Mouse (Mus musculus) lung, adult 2 months (tissue): Measurements from ENCODE around the gene Pah.

ENCODE experiments used
- CTCF ChIP-seq: fragments of 200-500 bp; IDR thresholded peaks from 2 replicates; pipeline ENCODE4 v1.5.1; 2011; ENCODE audit warnings: mild to moderate bottlenecking, low read length, control low read depth; ENCODE audit not compliant: insufficient read depth
- POLR2A ChIP-seq: fragments of 200-500 bp; IDR thresholded peaks from 2 replicates; pipeline ENCODE4 v1.6.1; 2011; ENCODE audit warnings: low read depth, mild to moderate bottlenecking, control low read depth, low read length, borderline replicate concordance; ENCODE audit errors: extremely low read depth

DNA sequence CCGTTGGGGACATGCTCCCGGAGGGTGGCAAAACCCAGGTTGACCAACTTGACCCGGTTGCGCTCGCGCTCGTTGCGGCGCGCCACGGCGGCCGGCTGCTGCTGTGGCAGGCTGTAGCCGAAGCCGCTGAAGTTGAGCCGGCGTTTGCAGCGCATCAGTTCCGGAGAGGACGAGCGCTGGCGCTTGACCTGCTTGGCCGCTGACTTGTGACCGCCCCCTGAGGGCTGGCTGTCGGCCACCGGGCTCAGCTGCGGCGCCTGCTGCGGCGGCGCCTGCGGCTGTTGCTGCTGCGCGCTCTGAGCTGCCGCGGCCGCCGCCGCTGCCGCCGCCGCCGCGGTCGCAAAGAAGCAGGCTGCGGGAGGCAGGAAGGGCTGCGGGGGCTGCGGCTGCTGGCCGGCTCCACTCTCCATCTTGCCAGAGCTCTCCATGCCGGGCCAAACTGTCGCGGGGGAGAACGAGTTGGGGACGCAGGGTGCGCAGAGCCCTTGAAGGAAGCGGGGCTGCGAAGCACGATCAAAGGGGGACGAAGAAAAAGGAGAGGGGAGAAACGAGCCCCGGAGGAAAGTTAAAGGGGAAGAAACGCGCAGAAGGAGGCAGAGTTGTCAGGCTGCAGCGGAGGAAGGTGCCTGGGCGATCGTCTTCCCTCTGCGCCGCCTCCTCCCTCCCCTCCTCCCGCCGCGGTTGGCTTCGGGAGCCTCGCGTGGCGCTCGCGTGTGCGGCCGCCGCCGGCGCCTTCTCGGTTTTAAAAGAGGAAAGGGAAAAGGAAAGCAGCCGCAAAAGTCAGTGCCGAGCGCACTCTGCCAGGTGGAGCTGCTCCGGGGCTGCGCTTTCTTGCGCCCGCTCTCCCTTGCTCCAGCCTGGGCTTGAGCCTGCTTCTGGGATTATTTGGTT, 28.7 kb upstream of the Pah start:
- no peak for TF ChIP-seq CTCF
- no peak for TF ChIP-seq POLR2A
